Mouse (Mus musculus): Measurements from ENCODE around the gene Vmac.

The Vmac gene

GRCm38 (mm10) chr17:56683546-56684140, 34.2 kb downstream of the Vmac start:
- no peak for DNase-seq

GRCm38 (mm10) chr17:56682880-56683279, 34.9 kb downstream of the Vmac start:
- DNase-seq: no peak

GRCm38 (mm10) chr17:56681791-56682190, 36.0 kb downstream of the Vmac start:
- DNase-seq: no peak

GRCm38 (mm10) chr17:56673647-56674416, 44.0 kb downstream of the Vmac start:
- DNase-seq: peak; percentile 12 to 13

- peak; percentile 99 for DNase-seq
Measured at GRCm38 (mm10) chr17:56672941-56673646, 44.7 kb downstream of the Vmac start, which contains the start of gene Ranbp3. Gene Ranbp3 (plus strand): TSS chr17:56673294.

GRCm38 (mm10) chr17:56669766-56670165, 48.1 kb downstream of the Vmac start:
- DNase-seq: no peak

- DNase-seq: peak; percentile 71 to 82
Measured at GRCm38 (mm10) chr17:56668384-56669144, 49.3 kb downstream of the Vmac start.

- no peak for DNase-seq
Measured at GRCm38 (mm10) chr17:56667591-56667990, 50.2 kb downstream of the Vmac start.

- no peak for DNase-seq
Measured at GRCm38 (mm10) chr17:56666384-56666783, 51.4 kb downstream of the Vmac start.

- DNase-seq: peak; percentile 70 to 78
Measured at GRCm38 (mm10) chr17:56664333-56664732, 53.5 kb downstream of the Vmac start.
